Mouse (Mus musculus) lung, adult 18-20 months (tissue): ENCODE measurements at regions not wholly inside any gene's neighbourhood (a gene's known extent, or its start where the extent isn't known, plus 50 kb on each side); places are given as distances from the start of the nearest gene placed in this dataset.

Source experiments
- DNase-seq, 2 experiments: peaks; one replicate each; pipeline ENCODE4 v3.0.0; 2022; ENCODE audit warnings: mixed read lengths in 2 of 2

DNA sequence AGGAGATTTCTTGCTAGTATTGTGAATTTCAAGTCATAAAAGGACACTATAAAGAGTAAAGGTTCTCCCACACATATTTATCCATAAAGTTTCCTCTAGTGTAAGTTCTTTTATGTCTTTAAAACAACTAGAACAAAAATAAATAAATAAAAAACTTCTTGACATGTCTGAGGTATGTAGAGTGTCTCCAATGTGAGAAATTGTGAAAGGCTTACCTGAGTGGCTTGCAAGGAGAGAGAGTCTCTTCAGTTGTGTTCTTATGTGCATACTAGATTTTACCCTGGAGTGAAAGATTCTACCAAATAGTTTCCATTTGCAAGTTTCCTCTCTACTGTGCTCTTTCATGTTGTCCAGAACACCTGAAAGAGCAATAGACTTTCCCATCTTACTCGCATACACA, 276.8 kb downstream of the Ankrd50 start:
- DNase-seq, result no peak

- peak; percentile 81 to 87 for DNase-seq
Observed at GRCm38 (mm10) chr3:38201861-38202656, 282.6 kb downstream of the Ankrd50 start.

- peak in 1 of 2 experiments; percentile 48 for DNase-seq
Observed at GRCm38 (mm10) chr3:38194001-38194400, 290.6 kb downstream of the Ankrd50 start.

DNA sequence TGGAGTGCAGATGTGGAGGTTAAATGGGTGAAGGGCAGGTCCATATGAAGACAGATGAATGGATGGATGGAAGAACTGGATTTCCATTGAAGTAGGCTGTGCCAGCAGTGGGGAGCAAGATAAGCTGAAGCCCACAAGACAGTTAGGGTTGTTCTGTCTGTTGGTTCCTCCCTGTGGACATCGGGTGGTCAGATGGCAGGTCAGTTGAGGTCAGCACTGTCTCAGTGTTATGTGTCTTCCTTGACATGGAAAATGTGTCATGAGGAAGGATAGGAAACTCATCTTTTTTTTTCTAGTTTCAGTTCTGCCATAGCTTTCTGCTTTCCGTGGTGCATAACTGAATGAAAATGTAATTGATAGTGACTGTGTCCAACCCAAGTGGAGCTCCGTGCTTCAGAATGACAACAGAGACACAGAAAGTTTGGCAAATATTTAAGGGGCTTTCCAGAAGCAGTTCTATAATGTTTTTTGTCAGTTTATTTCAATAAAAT, 297.2 kb downstream of the Ankrd50 start:
- DNase-seq, result no peak

- no peak for DNase-seq
Observed at GRCm38 (mm10) chr3:38186503-38186902, 298.1 kb downstream of the Ankrd50 start.

DNA sequence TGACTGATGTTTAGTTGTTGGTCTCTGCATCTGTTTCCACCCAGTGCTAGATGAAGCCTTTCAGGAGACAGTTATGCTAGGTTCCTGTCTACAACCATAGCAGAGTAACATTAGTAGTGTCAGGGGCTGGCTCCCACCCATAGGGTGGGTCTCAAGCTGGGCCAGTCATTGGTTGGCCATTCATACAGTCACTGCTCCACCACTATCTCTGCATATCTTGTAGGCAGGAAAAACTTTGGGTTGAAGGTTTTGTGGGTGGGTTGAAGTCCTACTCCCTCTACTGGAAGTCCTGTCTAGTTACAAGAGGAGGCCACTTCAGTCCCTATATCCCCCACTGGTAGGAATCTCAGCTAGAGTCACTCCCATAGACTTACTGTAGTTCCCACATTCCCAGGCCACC, 306.3 kb downstream of the Ankrd50 start:
- no peak for DNase-seq

DNA sequence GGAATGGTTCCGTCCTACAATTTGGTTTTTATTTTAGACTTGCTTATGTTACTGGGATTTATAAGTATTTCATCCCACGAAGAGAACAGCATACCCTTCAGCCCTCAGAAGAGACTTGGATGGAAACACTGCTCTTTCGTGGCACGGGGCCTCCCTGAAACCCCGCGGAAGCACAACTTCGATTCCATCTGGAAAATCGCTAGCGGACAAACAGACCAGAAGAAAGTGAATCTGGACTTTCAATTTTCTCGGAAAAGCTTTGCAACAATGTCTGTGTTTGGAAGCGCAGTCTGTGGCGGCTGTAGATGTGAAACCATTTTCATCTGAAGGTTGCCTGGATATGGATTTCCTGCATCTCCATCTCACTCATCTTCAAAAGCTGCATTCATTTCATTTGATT, 308.7 kb downstream of the Ankrd50 start:
- no peak for DNase-seq

DNA sequence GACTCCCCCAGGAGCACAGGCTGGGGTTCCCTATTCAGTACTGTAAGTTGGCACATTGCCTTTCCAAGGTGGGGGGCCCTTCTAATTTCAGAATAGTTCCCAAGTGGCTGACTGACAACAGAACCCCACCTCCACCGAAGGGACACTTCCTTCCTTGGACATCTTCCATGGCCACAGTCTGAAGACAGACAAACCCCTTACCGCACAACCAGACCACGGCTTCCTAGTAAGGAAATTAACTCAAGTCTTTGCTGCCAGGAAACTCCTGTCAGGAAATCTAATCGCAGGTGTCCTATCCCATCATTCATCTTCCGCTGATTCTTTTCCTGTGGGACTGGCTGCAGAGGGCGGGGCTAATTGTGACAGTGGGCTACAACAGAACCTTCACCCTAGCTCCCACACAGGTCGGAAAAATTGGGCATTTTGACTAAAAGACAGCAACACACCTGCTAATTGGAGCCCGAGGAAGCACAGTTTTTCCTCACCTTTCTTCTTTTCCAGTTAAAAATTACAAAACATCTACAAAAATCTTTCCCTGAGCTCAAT, 309.8 kb downstream of the Ankrd50 start:
- DNase-seq, result no peak

GRCm38 (mm10) chr3:38152408-38152807, 332.2 kb downstream of the Ankrd50 start:
- DNase-seq, result no peak

DNA sequence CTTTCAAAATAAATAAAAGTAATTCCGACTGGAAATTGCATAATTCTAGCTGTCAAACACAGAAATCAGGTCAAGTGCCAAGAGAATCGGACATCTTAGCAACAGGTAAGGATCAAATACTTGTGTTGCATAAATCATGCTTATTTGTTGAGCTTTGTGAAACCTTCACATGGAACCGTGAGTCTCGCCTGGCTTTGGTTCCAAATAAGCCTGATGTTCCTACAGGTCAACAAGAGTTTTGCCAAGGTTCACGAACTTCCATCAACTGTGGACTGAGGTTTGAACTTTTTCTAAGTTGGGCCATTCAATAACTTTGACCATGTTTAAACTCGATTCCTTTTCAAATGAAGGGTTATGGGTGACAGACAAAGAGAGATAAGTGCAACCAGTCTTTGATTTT, 332.8 kb downstream of the Ankrd50 start:
- peak in 1 of 2 experiments; percentile 54 for DNase-seq

DNA sequence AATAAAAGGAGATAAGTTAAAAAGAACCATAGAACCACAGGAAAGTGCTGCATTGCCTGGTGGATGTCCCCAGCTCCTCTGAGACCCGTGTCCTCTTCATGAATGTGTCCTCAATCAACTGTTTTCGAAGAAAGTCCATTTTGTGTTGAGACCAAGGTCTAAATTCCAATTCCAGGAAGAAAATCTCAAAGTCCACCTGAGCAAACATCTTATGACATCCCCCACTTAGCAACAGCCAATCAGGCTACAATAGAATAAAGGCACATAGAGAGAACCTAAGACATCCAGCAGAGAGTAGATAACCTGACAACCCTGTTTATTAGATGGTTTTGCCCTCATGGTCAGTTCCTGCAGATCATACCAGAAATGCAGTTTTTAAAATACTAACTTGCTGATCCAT, 338.0 kb downstream of the Ankrd50 start:
- no peak for DNase-seq

- peak; percentile 33 to 56 for DNase-seq
Observed at GRCm38 (mm10) chr3:38145444-38145843, 339.2 kb downstream of the Ankrd50 start.

- DNase-seq, result peak in 1 of 2 experiments; percentile 13
Observed at GRCm38 (mm10) chr3:38144650-38145049, 340.0 kb downstream of the Ankrd50 start.

DNA sequence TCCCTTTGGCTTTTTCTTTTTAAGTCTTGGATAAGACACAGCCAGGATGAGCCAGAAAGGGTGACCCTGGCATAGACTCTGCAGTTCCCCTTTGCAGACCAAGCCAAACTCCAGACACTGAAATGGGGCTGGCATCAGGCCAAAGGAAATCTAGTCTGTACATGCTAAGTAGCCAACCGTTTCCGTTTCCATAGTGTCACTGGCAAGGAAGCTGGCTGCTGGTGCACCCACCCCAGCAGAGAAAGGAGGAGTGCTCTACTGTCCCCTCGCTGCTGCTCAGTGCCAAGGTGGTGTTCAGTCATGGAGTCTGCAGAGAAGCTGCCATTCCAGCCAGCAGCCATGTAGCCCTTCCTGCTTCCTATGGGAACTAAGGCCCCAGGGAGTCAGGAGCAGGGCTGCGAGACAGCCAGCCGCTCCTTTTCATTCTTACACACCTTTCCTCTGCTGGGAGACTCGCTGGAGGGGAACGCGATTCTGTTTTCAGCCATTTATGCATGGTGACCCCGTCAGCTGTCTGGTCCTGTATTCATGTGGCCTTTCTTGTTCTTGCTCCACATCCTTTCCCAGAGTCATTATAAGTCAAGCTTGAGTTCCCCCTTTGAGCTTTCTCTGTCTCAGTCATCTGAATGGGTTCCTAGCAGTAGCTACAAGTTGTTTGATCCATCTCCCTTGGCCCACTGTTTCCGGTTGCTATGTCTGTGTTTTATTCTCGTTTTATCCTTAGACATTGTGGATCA, 341.3 kb downstream of the Ankrd50 start:
- peak; percentile 68 to 76 for DNase-seq

DNA sequence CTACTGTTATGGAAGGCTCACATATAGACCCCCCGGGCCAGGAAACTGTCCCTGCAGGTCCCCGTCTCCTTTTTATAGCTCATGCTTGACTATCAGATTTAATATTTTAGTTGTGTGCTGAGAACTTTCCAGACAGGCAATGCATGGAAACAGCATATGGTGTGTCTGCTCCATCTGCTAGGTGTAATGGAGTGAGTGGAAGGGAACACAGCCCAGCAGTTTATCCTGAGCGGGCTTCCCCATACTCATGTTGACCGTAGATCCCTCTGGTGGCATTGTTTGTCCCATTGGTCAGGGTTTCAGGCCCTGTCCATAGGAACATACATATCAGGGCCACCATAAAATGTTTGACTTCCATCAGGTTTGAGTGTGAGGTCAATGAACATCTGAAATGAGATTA, 345.3 kb downstream of the Ankrd50 start:
- DNase-seq, result no peak

DNA sequence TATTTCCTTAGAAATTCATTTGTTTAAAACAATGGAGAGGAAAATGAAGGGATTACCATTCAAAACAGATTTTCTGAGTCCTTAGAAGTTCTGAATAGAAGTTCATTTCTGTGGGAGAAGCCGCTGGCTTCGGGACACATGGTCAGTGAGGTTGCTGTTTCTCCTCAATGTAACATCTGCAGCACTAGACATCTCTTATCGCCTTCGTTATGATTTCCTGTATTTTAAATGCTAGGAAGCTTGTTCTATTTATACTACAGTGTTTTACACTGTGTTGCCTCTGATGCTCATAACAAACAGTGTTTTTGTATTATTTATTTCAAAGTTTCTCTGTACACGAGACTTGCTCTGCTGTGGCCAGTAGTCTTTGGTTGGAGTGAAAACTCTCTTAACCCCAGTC, 346.6 kb downstream of the Ankrd50 start:
- no peak for DNase-seq

DNA sequence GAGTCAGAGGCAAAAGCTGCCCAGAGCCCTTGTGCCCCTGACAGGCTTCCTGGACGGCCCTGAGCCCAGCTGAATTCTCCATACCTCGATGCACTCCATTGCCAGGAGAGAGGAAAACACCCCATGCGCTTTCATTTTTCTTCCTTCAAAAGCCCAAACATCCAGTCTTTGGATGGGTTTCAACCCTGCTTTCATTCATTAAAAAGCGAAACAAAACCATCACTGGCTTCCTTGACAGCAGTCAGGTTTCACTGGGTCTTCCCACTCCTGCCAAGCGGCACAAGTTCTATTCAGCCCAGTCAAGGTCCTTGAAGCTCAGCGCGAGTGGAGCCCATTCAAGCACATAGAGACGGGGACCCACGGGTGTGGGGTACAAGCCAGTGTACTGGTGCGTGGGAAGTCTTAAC, 348.8 kb downstream of the Ankrd50 start:
- no peak for DNase-seq

DNA sequence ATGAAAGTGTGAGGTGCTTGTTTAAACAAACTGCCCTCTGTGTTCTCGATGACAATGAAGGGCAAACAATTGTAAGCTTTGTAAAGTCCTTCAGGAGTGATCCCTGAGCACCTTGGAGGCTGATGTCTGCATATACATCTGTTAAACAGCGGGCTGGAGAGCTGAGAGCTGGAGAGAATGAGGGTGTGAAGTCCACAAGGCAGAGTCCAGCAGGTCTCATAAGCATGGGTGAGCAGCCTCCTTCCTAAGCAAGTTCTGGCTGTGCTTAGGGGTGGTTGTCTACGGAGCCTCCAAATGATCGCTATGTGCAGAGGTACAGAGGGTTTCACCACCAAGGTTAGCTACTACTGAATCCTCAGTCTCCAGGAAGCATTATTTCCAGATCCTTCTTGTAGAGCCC, 350.2 kb downstream of the Ankrd50 start:
- DNase-seq, result no peak

DNA sequence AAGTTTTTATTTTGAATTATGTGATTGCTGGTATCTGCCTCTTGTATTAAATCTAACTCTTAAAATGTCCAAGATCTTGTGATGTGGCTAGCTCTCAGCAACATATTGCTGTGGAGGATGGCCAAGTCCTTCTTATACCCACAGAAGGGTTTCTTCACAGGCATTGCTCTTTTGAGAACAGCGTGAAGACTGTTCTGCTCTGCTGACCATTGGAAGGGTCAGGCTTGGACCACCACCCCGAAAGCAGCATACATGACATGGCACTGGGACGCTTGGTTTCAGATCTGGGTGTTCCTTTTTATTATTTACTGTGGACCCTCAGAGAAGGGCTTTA, 352.8 kb downstream of the Ankrd50 start:
- no peak for DNase-seq

GRCm38 (mm10) chr3:38131176-38131886, 353.3 kb downstream of the Ankrd50 start:
- DNase-seq, result no peak

DNA sequence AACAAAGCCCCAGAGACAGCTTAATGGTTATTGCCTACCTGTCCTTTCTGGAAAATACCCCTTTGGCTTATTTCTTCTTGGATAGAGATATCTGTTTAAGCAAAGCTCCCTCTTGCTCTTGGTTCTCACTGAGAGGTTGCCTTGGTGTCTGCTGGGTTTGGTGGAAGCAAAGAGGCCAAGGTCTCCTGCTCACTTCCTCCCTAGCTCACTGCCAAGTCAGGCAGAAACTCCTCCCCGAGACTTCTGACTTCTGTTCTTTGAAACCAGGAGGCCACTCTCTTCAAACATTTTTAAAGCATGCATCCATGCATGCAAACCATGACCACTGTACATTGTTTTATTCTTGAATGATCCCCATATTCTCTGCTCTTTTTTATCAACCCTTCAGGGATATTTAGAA, 354.6 kb downstream of the Ankrd50 start:
- no peak for DNase-seq

DNA sequence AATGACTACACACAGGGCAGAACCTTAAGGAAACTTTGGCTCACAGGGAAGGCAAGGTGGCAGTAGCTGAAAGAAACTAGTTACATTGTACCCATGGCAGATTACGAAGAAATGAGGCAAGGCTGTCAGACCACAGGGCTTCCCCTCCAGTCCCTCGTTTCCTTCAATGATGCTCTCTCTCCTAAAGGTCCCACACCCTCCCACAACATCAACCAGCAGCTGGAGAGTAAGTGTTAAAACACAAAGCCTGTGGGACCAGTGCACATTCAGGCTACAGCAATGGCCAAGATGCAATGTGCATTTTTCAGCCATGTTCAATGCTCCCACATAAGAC, 355.5 kb downstream of the Ankrd50 start:
- no peak for DNase-seq

- DNase-seq, result peak; percentile 80 to 90
Observed at GRCm38 (mm10) chr3:38128486-38129166, 356.0 kb downstream of the Ankrd50 start.
